Comparison of ENCODE assay signal across 15 mouse cellular contexts in genomic region chr10:117671266-117671665, GRCm38 (mm10). TPM values are rescaled to one million over a fixed set of nuclear protein-coding genes. Genes with fewer than 3 reads are reported as not detected.
DNase-seq lines count a peak whose midpoint lies in the region; TF ChIP-seq lines count a peak whose summit lies in the region.
"Had no signal": no experiment of that assay in that cellular context is flagged by ENCODE, and none has a peak within 500 bp of the region (broad histone marks: within the 10 kb centered on the region; RNA-seq: fewer than 3 reads in every experiment).

No protein-coding gene starts in this region.

- no peak for DNase-seq in layer of hippocampus, adult 2 months (ENCODE audit: low spot score in 2 of 2)
- DNase-seq in layer of hippocampus, adult 11-12 months (ENCODE audit: low spot score): no peak
- DNase-seq in 3T3-L1 (ENCODE audit: low read depth, low spot score): peak; percentile 91
- no peak for DNase-seq in right cerebral cortex, adult 2 months (ENCODE audit: low spot score in 2 of 2)
- DNase-seq: adrenal gland, adult 2 months; adrenal gland, adult 8-10 months; adrenal gland, postnatal 10 days; adrenal gland, postnatal 14 days; adrenal gland, postnatal 25 days; adrenal gland, postnatal 36 days; B cell, adult 2 months; cerebellum, adult 11 months; cerebellum, adult 11-12 months; cerebellum, adult 18-20 months; cerebellum, adult 2 months had no signal

- no peak overlapping the region for H3K4me3 ChIP-seq in layer of hippocampus, adult 2 months

- H3K27ac ChIP-seq in layer of hippocampus, adult 2 months: peak overlapping the region; percentile 75; the same call in 1 of the 2 replicates

- TF ChIP-seq CTCF in layer of hippocampus, adult 2 months (conservative IDR thresholded peaks at IDR 0.05): no peak

RNA-seq across cellular contexts. Expression of gene Mdm2, which starts 39.3 kb away (rescaled TPM):
- 10 to 100 TPM; 55.1 to 66.0 TPM for total RNA-seq in layer of hippocampus, adult 2 months (2021)

RNA-seq across cellular contexts. Expression of gene Cpm, which starts 42.0 kb away (rescaled TPM):
- total RNA-seq in layer of hippocampus, adult 2 months (2021): 1 to 10 TPM; 8.5 to 9.7 TPM
